Mouse (Mus musculus): ENCODE data around the gene Zfp663. TPM values are rescaled to one million over a fixed set of nuclear protein-coding genes. Genes with fewer than 3 reads are reported as not detected.

Zfp663 gene
- total and polyA plus RNA-seq, 3 experiments = 0.18 TPM; not detected in 2

- Histone ChIP-seq H3K4me1 (ENCODE audit: control insufficient read depth in 1 of 2, insufficient read depth in 2 of 2, low read length in 2 of 2) (peaks cover 4 to 10% of the 10 kb centered on the region in 2 experiments; a peak in 3 of 4 replicates), H3K9ac (ENCODE audit: control insufficient read depth, low read depth, low read length, poor library complexity, severe bottlenecking) (no peak overlapping the region), H3K27me3 (ENCODE audit: control insufficient read depth in 1 of 2, insufficient read depth in 2 of 2, low read length in 2 of 2) (no peaks in the 10 kb centered on the region), H3K4me3 (ENCODE audit: control insufficient read depth in 1 of 2, insufficient read depth in 1 of 2, low read depth in 2 of 2, low read length in 2 of 2) (peak overlapping the region in 1 of 2 experiments; percentile 21; a peak in 1 of 4 replicates), H3K79me2 (ENCODE audit: control insufficient read depth, insufficient read depth, low read length, poor library complexity) (no peaks in the 10 kb centered on the region), H3K9me3 (replicated peaks; ENCODE audit: insufficient read depth, low read length) (no peaks in the 10 kb centered on the region), H3K36me3 (ENCODE audit: control insufficient read depth in 1 of 2, insufficient read depth in 2 of 2, low read length in 2 of 2) (peaks cover 0 to 12% of the 10 kb centered on the region in 2 experiments; a peak in 2 of 4 replicates), H3K27ac (ENCODE audit: control insufficient read depth, low read depth, low read length) (peak overlapping the region; percentile 28)
- DNase-seq (ENCODE audit: low read depth, low spot score) = no peak
- no peak for TF ChIP-seq POLR2AphosphoS2 (IDR thresholded peaks at IDR 0.05; ENCODE audit: low read length)
- TF ChIP-seq UBTF (IDR thresholded peaks at IDR 0.05; ENCODE audit: borderline replicate concordance, insufficient read depth, low read depth, low read length) = no peak
- TF ChIP-seq ETS1 (IDR thresholded peaks at IDR 0.05; ENCODE audit: low read depth, low read length) = no peak
- TF ChIP-seq SIN3A (IDR thresholded peaks at IDR 0.05; ENCODE audit: low read length) = no peak; the same call in 1 of the 2 replicates
- TF ChIP-seq TCF12 (IDR thresholded peaks at IDR 0.05; ENCODE audit: low read depth, low read length) = no peak
- no peak for TF ChIP-seq MEF2A (IDR thresholded peaks at IDR 0.05; ENCODE audit: extremely low read depth, insufficient replicate concordance, low read depth, low read length, poor library complexity, severe bottlenecking)
- TF ChIP-seq RAD21 (IDR thresholded peaks at IDR 0.05; ENCODE audit: low read depth, low read length) = no peak
- no peak for TF ChIP-seq MAZ (IDR thresholded peaks at IDR 0.05; ENCODE audit: low read depth, low read length)
- no peak for TF ChIP-seq CHD1 (IDR thresholded peaks at IDR 0.05; ENCODE audit: low read depth, low read length)
- TF ChIP-seq MAX (IDR thresholded peaks at IDR 0.05; ENCODE audit: low read length) = no peak
These were observed 6.9 kb upstream of the Zfp663 start for GRCm38 (mm10) chr2:165375478-165375877.

- H3K9ac ChIP-seq (ENCODE audit: control insufficient read depth, low read depth, low read length, poor library complexity, severe bottlenecking) = no peak overlapping the region
These were observed 2.5 kb upstream of the Zfp663 start for GRCm38 (mm10) chr2:165371066-165371465.

DNA sequence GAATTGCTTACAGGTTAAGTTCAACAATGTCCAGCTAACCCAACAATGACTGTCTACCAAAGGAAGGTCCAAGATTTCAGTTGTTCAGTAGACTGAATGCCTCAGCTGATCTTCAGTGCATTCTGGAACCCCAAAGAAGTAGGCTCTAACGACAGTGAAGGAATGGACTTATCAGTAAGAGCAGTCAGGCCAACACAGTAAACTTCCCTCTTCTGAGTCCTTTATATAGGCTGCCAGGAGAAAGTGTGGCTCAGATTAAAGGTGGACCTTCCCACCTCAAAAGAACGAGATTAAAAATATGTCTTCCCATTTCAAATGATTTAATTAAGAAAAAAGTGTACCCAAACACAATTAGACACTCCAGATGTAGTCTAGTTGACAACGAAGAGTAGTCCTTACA is 1.8 kb upstream of the Zfp663 start:
- no peaks in the 10 kb centered on the region for H3K27me3 ChIP-seq (ENCODE audit: control insufficient read depth in 1 of 2, insufficient read depth in 2 of 2, low read length in 2 of 2)
- peak overlapping the region; percentile 45; the same call in 1 of the 2 replicates for H3K27ac ChIP-seq (ENCODE audit: control insufficient read depth, low read depth, low read length)
- TF ChIP-seq MYC (IDR thresholded peaks at IDR 0.05; ENCODE audit: low read depth, low read length) (0 out of 2 replicates have a peak, but pooled peaks have one; percentile 30), ELF1 (IDR thresholded peaks at IDR 0.05; ENCODE audit: low read depth, low read length) (no peak), SIN3A (IDR thresholded peaks at IDR 0.05; ENCODE audit: low read length) (peak; percentile 31; the same call in 1 of the 2 replicates), EP300 (IDR thresholded peaks at IDR 0.05; ENCODE audit: low read depth in 1 of 2, low read length in 2 of 2) (peak; percentile 81 to 87), ZKSCAN1 (IDR thresholded peaks at IDR 0.05; ENCODE audit: low read depth, low read length) (no peak), ZC3H11A (IDR thresholded peaks at IDR 0.05; ENCODE audit: low read depth, low read length) (no peak), TCF12 (IDR thresholded peaks at IDR 0.05; ENCODE audit: low read depth, low read length) (peak; percentile 72), TBP (IDR thresholded peaks at IDR 0.05; ENCODE audit: low read depth, low read length) (0 out of 2 replicates have a peak, but pooled peaks have one; percentile 24), MYB (IDR thresholded peaks at IDR 0.05; ENCODE audit: low read depth, low read length) (0 out of 2 replicates have a peak, but pooled peaks have one; percentile 38), GATA1 (IDR thresholded peaks at IDR 0.05; ENCODE audit: low read depth, low read length) (peak; percentile 84), ETS1 (IDR thresholded peaks at IDR 0.05; ENCODE audit: low read depth, low read length) (peak; percentile 47; the same call in 1 of the 2 replicates), TAL1 (IDR thresholded peaks at IDR 0.05; ENCODE audit: low read length) (peak; percentile 31; the same call in 1 of the 2 replicates), RCOR1 (IDR thresholded peaks at IDR 0.05; ENCODE audit: low read depth, low read length) (peak; percentile 78), USF2 (IDR thresholded peaks at IDR 0.05; ENCODE audit: borderline replicate concordance in 1 of 2, insufficient read depth in 1 of 2, low read depth in 1 of 2, low read length in 2 of 2) (no peak), NELFE (IDR thresholded peaks at IDR 0.05; ENCODE audit: low read depth, low read length) (no peak), MEF2A (IDR thresholded peaks at IDR 0.05; ENCODE audit: extremely low read depth, insufficient replicate concordance, low read depth, low read length, poor library complexity, severe bottlenecking) (no peak)
- H3K36me3 ChIP-seq (ENCODE audit: control insufficient read depth in 1 of 2, insufficient read depth in 2 of 2, low read length in 2 of 2) = peaks cover 0 to 11% of the 10 kb centered on the region in 2 experiments; a peak in 2 of 4 replicates
- H3K4me1 ChIP-seq (ENCODE audit: control insufficient read depth in 1 of 2, insufficient read depth in 2 of 2, low read length in 2 of 2) = peaks cover 2 to 23% of the 10 kb centered on the region in 2 experiments
- H3K9ac ChIP-seq (ENCODE audit: control insufficient read depth, low read depth, low read length, poor library complexity, severe bottlenecking) = no peak overlapping the region
- no peaks in the 10 kb centered on the region for H3K79me2 ChIP-seq (ENCODE audit: control insufficient read depth, insufficient read depth, low read length, poor library complexity)
- no peak overlapping the region for H3K4me3 ChIP-seq (ENCODE audit: control insufficient read depth in 1 of 2, insufficient read depth in 1 of 2, low read depth in 2 of 2, low read length in 2 of 2)
- H3K9me3 ChIP-seq (replicated peaks; ENCODE audit: insufficient read depth, low read length) = no peaks in the 10 kb centered on the region
- DNase-seq (ENCODE audit: low read depth, low spot score) = peak; percentile 79

More at GRCm38 (mm10) chr2:165371066-165371465, 2.5 kb upstream of the Zfp663 start:
- peaks cover 0 to 16% of the 10 kb centered on the region in 2 experiments; a peak in 2 of 4 replicates for H3K36me3 ChIP-seq (ENCODE audit: control insufficient read depth in 1 of 2, insufficient read depth in 2 of 2, low read length in 2 of 2)
- no peak overlapping the region for H3K27ac ChIP-seq (ENCODE audit: control insufficient read depth, low read depth, low read length)
- H3K9me3 ChIP-seq (replicated peaks; ENCODE audit: insufficient read depth, low read length) = no peaks in the 10 kb centered on the region
- H3K4me1 ChIP-seq (ENCODE audit: control insufficient read depth in 1 of 2, insufficient read depth in 2 of 2, low read length in 2 of 2) = peaks cover 6 to 27% of the 10 kb centered on the region in 2 experiments
- no peaks in the 10 kb centered on the region for H3K79me2 ChIP-seq (ENCODE audit: control insufficient read depth, insufficient read depth, low read length, poor library complexity)
- TF ChIP-seq ELF1 (IDR thresholded peaks at IDR 0.05; ENCODE audit: low read depth, low read length) (0 out of 2 replicates have a peak, but pooled peaks have one; percentile 9), HCFC1 (IDR thresholded peaks at IDR 0.05; ENCODE audit: low read depth, low read length) (no peak)
- H3K27me3 ChIP-seq (ENCODE audit: control insufficient read depth in 1 of 2, insufficient read depth in 2 of 2, low read length in 2 of 2) = no peaks in the 10 kb centered on the region
- DNase-seq (ENCODE audit: low read depth, low spot score) = peak; percentile 41
- H3K4me3 ChIP-seq (ENCODE audit: control insufficient read depth in 1 of 2, insufficient read depth in 1 of 2, low read depth in 2 of 2, low read length in 2 of 2) = no peak overlapping the region

All from MEL (cell line).